Mouse (Mus musculus) thymus, adult 18-20 months (tissue): ENCODE measurements around the gene Hsf2bp.

Experiments
- DNase-seq, 2 experiments: peaks; one replicate each; pipeline ENCODE4 v3.0.0; 2022; ENCODE audit warnings: mixed read lengths in 2 of 2

Gene Hsf2bp

GRCm38 (mm10) chr17:31982326-31983190 lies 53.6 kb downstream of the Hsf2bp start:
- no peak for DNase-seq

DNA sequence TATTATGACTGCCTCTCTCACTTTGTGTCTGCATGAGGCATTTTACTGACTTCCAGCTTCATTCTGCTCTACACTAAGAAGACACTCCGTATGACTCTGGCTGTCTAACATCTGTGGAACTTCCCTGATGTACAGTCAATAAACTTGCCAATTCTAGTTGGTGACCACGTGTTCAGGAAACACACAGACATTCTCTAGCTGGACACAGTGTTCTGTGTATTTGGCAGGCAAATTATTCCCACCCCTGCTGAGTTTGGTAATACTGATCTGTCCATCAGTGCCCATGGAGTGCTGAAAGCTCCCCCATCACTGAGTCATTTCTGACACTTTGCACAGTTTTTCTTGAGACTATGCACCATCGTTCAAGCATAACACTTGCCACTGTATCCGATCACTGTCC lies 56.3 kb downstream of the Hsf2bp start:
- no peak for DNase-seq

GRCm38 (mm10) chr17:31977131-31977530 lies 59.0 kb downstream of the Hsf2bp start:
- DNase-seq = no peak

- DNase-seq = no peak
Observed at GRCm38 (mm10) chr17:31976501-31976900, 59.6 kb downstream of the Hsf2bp start.

GRCm38 (mm10) chr17:31974694-31975093 lies 61.5 kb downstream of the Hsf2bp start:
- no peak for DNase-seq

DNA sequence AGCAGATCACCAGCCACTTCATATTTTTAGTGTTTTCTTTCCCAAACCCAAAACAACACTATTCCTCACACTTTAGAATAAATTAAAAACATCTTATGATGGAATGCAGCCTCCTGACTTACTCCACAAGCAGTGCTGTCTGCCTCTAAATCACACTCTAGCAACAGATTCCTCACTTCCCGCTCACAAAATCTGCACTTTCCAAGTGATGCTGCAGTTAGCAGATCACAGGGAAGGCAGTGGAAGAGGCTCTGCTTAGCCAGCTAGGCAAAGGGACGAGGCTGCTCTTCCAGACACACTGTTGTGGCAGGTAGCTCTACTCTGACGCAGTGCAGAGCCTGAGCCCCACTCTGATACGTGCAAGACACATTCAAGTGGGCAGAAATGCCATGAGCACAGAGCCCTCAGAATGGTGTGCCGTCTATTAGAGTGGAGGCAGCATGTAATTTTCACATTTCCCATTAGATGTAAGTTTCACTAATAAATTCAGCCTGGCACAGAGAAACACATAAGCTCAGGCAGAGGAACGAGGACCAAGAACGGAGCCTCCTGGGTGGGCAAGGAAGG lies 62.4 kb downstream of the Hsf2bp start:
- no peak for DNase-seq

DNA sequence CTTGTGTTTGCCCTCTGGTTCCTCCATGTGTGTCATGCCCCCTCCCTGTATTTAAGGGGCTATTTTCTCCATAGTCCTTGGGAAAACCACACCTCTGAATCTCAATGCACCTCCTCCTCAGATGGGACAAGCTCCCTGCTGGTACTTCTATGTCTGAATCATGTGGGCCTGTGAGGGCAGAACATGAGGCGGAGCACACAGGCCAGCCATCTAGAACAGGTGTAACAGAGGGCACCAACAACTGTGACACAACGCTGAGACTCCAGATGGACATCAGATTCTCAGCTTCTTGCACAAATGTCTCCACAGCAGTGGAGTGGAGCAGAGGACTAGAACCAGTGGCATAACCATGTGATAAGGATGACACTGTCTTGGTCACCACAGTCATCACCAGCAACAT lies 65.3 kb downstream of the Hsf2bp start:
- no peak for DNase-seq

DNA sequence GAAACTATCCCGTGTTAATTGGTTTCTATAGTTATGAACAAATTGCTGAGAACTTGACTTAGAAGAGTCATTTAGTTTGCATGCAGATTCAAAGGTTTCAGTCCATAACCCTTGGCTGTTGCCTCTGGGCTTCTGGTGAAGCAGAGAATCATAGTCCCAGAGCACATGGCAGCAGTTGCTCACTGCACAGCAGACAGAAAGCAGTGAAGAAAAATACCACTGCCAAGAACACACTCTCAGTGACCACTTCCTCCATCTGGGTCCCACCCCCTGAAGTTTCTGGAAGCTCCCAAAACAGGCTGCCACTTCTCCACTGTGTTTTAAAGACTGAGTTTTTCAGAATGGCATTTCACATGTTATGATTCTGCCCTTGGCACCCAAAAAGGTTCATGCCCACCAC lies 67.3 kb downstream of the Hsf2bp start:
- DNase-seq = no peak

- DNase-seq = no peak
Observed at GRCm38 (mm10) chr17:31967311-31967710, 68.8 kb downstream of the Hsf2bp start.

GRCm38 (mm10) chr17:31966566-31966965 lies 69.6 kb downstream of the Hsf2bp start:
- DNase-seq = no peak

GRCm38 (mm10) chr17:31965623-31966022 lies 70.5 kb downstream of the Hsf2bp start:
- DNase-seq = no peak

- DNase-seq = no peak
Observed at GRCm38 (mm10) chr17:31962930-31963329, 73.2 kb downstream of the Hsf2bp start.

- no peak for DNase-seq
Observed at GRCm38 (mm10) chr17:31962281-31962680, 73.9 kb downstream of the Hsf2bp start.

GRCm38 (mm10) chr17:31954551-31955140 lies 81.5 kb downstream of the Hsf2bp start:
- no peak for DNase-seq

GRCm38 (mm10) chr17:31949076-31949475 lies 87.1 kb downstream of the Hsf2bp start:
- DNase-seq = no peak

DNA sequence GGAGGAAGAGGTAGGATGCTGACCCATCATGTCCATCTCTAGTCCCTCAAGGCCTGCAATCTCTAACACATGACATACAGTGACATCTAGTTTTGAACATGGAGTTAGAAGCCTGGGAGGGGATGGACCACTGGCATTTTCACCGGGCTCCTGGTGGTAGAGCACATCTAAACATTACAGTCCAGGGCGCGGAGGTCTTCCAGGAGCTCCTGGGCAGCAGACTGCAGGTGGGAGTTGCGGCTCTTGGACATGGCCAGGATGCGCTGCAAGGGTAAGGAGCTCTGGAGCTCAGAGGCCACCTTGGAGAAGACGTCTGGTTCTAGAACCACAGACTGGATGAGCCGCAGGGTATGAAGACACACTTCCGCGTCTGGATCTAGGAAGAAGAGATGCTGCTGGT lies 89.7 kb downstream of the Hsf2bp start:
- DNase-seq = no peak

GRCm38 (mm10) chr17:31943881-31944539 lies 92.1 kb downstream of the Hsf2bp start:
- no peak for DNase-seq

DNA sequence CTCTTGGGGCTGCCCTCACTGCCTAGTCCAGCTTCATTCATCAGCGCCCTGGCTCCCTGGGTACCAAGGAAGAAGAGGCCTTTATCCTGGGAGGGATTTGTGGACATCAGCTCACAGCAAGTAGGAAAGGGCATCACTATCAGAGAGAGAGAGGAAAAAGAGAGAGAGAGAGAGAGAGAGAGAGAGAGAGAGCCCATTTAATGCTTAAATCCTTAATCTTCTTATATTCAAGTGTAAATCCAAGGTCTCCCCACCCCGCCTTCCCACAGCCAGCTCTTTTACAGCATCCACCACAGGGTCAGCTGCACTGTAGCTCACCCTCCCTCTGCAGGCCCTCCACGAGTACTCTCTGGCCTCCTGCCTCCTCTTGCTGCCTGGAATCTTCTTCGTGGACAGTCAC lies 94.5 kb downstream of the Hsf2bp start:
- DNase-seq = no peak

- no peak for DNase-seq
Observed at GRCm38 (mm10) chr17:31940607-31941006, 95.5 kb downstream of the Hsf2bp start.

GRCm38 (mm10) chr17:31939292-31940060 lies 96.7 kb downstream of the Hsf2bp start:
- no peak for DNase-seq

GRCm38 (mm10) chr17:31938539-31939260 lies 97.4 kb downstream of the Hsf2bp start:
- DNase-seq = no peak

GRCm38 (mm10) chr17:31937141-31937554 lies 99.0 kb downstream of the Hsf2bp start:
- DNase-seq = no peak
